Mouse (Mus musculus): Measurements from ENCODE around the gene Fam221b.

Gene Fam221b

GRCm38 (mm10) chr4:43656339-43657109, 12.4 kb downstream of the Fam221b start, which contains the start of gene Hint2:
Gene Hint2, minus strand, starts transcription at chr4:43656466.
- DNase-seq, result peak; percentile 92 to 96

- peak in 1 of 2 experiments; percentile 18 for DNase-seq
Observed at GRCm38 (mm10) chr4:43655656-43656338, 13.1 kb downstream of the Fam221b start.

DNA sequence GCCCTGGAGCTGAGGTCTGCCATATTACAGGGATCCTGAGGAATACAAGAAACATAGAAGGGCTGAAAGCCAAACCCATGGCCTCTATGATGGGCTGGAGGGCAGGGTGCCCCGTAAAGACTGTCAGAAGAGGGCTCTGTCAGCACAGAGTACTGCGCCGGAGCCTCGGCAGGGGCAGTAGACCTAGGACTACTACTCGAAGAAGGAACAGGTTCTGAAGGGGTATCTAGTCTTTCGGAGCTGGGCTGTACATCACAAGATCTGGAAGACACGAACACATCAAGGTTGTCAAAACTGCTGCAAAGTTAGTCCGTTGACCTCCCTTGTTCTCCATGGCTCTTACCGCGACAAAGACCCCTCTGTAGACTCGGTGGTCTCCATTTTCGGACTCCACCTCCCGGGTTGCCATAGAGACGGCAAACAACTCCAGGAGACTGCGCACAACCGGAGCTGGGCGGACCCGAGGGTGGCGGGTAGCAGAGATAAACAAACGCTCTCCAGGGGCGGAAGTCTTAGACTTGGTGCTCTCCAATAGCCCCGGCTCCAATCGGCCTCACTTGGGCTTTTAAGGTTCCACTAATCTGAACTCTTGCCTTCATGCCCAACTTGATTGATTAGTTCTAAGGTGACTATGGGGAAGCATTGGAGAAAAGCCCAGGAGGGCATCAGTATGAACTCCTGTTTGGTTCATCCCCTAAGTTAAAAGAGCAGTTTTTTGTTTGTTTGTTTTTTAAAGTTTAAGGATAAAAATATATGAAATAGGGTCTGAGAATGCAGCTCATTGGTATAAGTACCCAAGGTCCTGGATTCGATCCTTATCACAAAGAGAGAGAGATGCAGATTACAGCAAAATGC, 15.6 kb downstream of the Fam221b start, which contains the start of gene Spag8:
Spag8 (minus strand) TSS at position 434 of the 855 bp plus-strand sequence.
- peak; percentile 53 to 71 for DNase-seq

GRCm38 (mm10) chr4:43652726-43653125, 16.2 kb downstream of the Fam221b start:
- DNase-seq, result no peak

- no peak for DNase-seq
Observed at GRCm38 (mm10) chr4:43649783-43650182, 19.2 kb downstream of the Fam221b start.

GRCm38 (mm10) chr4:43640491-43640890, 28.5 kb downstream of the Fam221b start:
- DNase-seq, result no peak

DNA sequence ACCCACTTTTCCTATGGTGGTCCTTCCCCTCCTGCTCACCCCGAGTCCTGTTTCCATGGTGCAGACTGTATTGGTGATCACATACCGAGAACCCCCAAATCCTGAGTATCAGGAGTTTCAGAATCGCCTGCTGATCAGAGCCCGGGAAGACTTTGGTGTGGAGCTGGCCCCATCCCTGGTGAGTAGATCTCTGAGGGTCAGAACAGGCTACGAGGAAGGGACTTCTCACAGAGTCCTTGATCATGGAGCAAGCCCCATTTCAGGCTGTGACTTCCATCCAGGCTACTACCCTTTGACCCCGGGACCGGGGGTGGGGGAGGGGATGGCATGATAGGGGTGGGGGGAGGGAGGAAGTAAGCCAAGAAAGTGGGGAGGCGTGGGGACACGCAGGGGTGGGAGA, 28.9 kb downstream of the Fam221b start:
- no peak for DNase-seq

DNA sequence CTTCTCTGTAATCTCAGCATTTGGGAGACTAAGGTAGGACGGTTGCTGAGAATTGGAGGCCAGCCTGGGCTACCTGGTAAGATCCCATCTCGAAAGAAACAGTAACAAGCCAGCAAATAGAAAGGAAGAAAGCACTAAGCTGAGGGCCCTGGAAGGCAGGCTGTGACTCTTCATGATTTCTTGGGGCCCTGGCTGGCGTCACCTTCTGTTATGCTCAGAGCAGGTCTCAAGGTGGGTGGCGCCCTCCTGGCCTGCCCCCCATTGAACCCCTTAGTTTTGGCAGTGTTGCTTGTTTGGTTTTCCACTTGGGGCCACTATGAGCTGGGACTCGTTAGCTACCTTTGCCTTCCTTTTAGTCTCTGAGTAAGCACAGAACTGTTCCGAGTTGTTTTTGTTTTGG, 32.2 kb downstream of the Fam221b start:
- peak in 1 of 2 experiments; percentile 0 for DNase-seq

DNA sequence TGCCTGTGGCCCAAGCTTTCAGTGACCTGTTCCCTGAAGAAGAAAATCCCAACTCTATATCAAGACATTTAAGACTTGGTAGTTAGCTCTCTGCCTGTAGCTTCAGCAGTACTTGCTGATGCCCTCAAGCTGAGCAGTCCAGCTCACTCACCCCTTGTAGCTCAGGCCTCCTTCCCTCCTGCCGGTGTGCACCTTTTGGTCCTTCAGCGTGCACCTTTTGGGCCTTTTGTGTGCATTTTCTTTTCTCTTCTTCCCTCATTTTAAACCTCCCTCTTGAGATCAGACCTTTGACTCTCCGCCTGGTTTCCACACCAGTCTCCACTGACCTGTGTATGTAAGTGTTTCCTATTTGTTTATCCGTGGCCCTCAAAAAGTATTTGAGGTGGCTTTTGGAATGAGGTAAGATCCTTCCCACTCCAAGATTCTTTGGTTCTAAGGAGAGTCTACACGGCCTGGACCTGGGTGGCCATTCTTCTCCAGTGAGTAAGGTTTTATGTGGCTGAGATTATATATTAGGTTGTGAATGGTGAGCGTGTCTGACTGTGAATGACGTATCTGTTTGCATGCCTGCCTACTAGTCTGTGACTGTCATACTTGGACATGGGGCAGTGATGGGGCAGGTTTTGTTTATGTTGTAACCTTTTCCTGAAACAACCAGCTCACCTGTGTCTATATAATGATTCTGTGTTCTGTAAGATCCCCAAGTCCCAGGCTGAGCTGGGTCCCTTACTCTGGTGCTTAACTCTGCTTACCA, 34.1 kb downstream of the Fam221b start:
- no peak for DNase-seq

DNA sequence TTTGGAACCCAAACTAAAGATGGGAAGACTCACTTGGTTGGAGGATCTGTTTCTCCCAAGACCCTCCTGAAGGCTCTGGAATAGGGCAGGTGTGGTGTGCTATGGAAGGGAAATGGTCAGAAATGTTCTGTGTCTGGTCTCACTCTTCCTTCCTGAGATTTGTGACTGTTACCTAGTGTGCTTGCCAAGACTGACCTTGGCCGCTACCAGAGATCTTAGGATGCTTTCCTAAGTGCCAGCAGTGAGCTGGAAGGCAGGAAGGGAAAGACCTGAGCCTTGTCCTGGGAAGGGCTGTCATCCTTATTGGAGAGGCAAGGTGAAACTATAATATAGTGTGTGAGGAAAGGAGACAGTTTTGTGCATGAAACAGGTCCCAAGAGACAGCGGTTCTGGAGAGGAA, 35.2 kb downstream of the Fam221b start:
- DNase-seq, result peak in 1 of 2 experiments; percentile 0

GRCm38 (mm10) chr4:43633296-43633695, 35.6 kb downstream of the Fam221b start:
- DNase-seq, result peak in 1 of 2 experiments; percentile 0

DNA sequence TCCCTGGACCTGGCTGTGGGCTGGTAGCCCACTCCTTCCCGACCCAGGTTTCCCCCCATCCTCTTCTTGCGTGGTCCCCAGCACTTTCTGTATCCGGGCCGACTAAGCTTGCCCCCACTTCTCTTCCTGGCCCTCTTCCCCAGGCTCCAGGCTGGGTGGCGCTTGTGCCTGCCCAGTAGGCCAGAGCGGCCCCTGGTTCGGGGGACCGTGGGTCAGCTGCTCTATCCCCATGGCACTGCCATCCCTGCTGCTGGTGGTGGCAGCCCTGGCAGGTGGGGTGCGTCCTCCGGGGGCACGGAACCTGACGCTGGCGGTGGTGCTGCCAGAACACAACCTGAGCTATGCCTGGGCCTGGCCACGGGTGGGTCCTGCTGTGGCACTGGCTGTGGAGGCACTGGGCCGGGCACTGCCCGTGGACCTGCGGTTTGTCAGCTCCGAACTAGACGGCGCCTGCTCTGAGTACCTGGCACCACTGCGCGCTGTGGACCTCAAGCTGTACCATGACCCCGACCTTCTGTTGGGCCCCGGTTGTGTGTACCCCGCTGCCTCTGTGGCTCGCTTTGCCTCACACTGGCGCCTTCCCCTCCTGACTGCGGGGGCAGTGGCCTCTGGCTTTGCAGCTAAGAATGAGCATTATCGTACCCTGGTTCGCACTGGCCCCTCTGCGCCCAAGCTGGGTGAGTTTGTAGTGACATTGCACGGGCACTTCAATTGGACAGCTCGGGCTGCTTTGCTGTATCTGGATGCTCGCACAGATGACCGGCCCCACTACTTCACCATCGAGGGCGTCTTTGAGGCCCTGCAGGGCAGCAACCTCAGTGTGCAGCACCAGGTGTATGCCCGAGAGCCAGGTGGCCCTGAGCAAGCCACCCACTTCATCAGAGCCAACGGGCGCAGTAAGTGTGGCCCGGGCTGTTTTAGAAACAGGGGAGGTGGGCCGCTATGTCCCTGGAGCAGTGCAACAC, 36.7 kb downstream of the Fam221b start:
- DNase-seq, result peak; percentile 29 to 48

DNA sequence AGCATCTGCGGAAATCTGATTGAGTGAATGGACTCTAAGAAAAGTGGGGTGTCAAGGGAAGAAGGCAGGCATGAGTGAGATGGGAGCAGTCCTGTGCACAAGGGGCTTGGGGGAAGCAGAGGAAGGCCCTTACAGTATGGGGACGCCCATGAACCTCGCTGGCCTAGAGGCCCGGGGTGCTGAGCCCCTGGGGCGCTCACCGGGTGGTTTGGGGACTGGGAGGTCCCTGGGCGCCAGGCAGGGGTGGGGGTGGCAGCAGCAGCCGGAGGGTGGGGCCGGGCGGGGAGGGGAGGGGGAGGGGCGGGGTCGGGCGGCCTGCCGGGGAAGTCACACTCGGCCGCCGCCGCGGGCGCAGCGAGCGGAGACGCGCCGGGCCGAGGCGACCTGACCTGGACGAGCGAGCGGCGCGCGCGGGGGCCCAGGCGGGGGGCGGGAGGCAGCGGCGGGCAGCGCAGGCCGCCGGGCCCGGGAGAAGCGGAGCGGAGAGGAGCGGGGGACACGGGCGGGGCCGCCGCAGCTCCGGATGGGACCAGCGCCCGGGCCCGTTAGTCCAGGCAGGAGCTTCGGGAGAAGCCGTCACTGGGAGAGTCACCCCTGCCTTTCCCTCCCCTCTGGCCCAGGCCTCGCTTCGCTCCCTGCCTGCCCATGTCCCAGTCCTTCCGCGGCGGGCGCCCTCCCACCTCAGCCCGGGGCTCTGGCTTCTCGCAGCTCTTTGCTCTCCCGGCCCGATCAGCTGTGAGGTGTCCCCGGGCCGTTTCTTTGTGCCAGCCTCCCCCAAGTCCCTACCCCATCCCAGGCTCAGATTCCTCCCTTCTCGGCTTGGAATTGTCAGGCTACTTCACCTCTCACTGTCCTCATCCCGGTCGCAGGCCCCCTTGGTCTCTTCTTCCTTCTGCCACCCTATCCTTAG, 37.6 kb downstream of the Fam221b start, which contains the start of gene Npr2:
Npr2 (plus strand) TSS at position 890 of the 910 bp plus-strand sequence.
- DNase-seq, result peak; percentile 72 to 79

GRCm38 (mm10) chr4:43630671-43631045, 38.3 kb downstream of the Fam221b start:
- peak in 1 of 2 experiments; percentile 30 for DNase-seq

GRCm38 (mm10) chr4:43630030-43630581, 38.8 kb downstream of the Fam221b start:
- DNase-seq, result peak; percentile 75 to 84

- DNase-seq, result peak in 1 of 2 experiments; percentile 27
Observed at GRCm38 (mm10) chr4:43629106-43629817, 39.7 kb downstream of the Fam221b start.

GRCm38 (mm10) chr4:43620146-43620778, 48.7 kb downstream of the Fam221b start:
- no peak for DNase-seq

GRCm38 (mm10) chr4:43613060-43613730, 55.8 kb downstream of the Fam221b start:
- peak; percentile 34 to 53 for DNase-seq
